Mouse (Mus musculus) thymus, adult 2 months (tissue): ENCODE data around the gene Rasa3.

ENCODE experiments used
- CTCF ChIP-seq: fragments of 200-500 bp; IDR thresholded peaks from 2 replicates; pipeline ENCODE4 v1.5.1; 2012; ENCODE audit warnings: mild to moderate bottlenecking, control low read depth, low read length, moderate library complexity, borderline replicate concordance; ENCODE audit not compliant: control insufficient read depth, poor library complexity, insufficient read depth; ENCODE audit errors: extremely low read depth
- POLR2A ChIP-seq: fragments of 200-500 bp; IDR thresholded peaks from 2 replicates; pipeline ENCODE4 v1.6.1; 2012; ENCODE audit warnings: mild to moderate bottlenecking, low read length, control low read depth, moderate library complexity; ENCODE audit not compliant: control insufficient read depth, poor library complexity, insufficient read depth; ENCODE audit errors: extremely low read depth

- TF ChIP-seq CTCF (no peak), POLR2A (no peak)
These were observed 6.0 kb downstream of the Rasa3 start for GRCm38 (mm10) chr8:13671246-13672003.
